Mouse (Mus musculus) testis, adult 2 months (tissue): ENCODE data around the gene Cbx6.
"Not testable (repeated sequence)": the region's sequence is repeated elsewhere in the genome, so short reads cannot be mapped to it uniquely, and the experiment has no call there.

ENCODE experiments used
- CTCF ChIP-seq: fragments of 200-500 bp; IDR thresholded peaks from 2 replicates; pipeline ENCODE4 v1.5.1; 2012; ENCODE audit warnings: low read depth, mild to moderate bottlenecking, inconsistent platforms, low read length, moderate library complexity; ENCODE audit not compliant: control insufficient read depth, insufficient read depth, insufficient replicate concordance
- POLR2A ChIP-seq: fragments of 200-500 bp; IDR thresholded peaks from 2 replicates; pipeline ENCODE4 v1.6.1; 2012; ENCODE audit warnings: low read depth, mild to moderate bottlenecking, inconsistent platforms, low read length, moderate library complexity; ENCODE audit not compliant: control insufficient read depth

GRCm38 (mm10) chr15:79812840-79813239 lies 21.6 kb downstream of the Cbx6 start:
- not testable (repeated sequence) for TF ChIP-seq CTCF, POLR2A
